Mouse (Mus musculus) gastrocnemius, adult 18-20 months (tissue): Measurements from ENCODE around the gene Dmrt3. TPM values are rescaled to one million over a fixed set of nuclear protein-coding genes. Genes with fewer than 3 reads are reported as not detected.

Experiments
- DNase-seq: peaks from one replicate; pipeline ENCODE4 v3.0.0; 2021; ENCODE audit warnings: low spot score
- total RNA-seq, 2 experiments: library from RNA; stranded (reverse); gene quantifications; 2 replicates each; pipeline ENCODE4 v1.2.3; 2021

Gene Dmrt3
- total RNA-seq, 2 experiments from 2014 or later, result not detected

DNA sequence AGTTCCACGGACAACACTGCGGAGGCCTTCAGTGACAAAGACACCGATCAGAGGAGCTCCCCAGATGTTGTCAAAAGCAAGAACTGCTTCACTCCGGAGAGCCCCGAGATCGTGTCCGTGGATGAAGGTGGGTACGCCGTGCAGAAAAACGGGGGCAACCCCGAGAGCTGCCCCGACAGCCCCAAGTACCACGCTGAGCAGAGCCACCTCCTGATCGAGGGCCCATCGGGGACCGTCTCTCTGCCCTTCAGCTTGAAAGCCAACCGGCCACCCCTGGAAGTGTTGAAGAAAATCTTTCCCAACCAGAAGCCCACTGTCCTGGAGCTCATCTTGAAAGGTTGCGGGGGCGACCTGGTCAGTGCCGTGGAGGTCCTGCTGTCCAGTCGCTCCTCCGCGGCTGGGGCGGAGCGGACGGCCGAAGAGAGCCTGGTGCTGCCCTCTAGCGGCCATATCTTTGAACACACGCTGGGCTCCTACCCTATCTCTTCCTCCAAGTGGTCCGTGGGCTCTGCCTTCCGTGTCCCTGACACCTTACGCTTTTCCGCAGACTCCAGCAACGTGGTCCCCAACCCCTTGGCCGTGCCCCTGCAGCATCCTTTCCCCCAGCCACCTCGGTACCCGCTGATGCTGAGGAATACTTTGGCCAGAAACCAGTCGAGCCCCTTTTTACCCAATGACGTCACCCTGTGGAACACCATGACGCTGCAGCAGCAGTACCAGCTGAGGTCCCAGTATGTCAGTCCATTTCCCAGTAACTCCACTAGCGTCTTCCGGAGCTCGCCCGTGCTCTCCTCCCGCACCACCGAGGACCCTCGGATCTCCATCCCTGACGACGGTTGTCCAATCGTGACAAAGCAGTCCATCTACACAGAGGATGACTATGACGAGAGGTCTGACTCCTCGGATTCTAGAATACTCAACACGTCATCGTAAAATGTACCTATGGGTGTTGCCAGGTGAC, 12.5 kb downstream of the Dmrt3 start:
- peak; percentile 60 for DNase-seq

DNA sequence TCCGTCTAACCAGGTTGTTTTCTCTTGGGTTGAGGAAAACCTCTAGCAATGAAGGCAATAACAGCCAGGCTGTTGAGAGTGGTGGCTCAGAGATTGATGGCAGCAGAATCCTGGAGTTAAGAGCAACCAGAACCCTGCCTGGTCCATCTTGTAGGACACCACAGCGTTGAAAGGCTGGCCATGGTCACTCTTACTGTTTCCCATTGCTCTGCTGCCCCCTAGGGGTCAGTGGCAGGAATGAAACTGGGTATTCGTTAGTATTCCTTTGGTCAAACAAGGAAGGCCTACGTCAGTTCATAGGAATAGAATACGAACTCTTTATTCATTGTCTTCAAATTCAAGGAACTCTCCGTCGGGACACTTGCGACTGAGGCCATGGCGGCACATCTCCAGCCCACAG, 18.4 kb downstream of the Dmrt3 start:
- DNase-seq, result peak; percentile 61

DNA sequence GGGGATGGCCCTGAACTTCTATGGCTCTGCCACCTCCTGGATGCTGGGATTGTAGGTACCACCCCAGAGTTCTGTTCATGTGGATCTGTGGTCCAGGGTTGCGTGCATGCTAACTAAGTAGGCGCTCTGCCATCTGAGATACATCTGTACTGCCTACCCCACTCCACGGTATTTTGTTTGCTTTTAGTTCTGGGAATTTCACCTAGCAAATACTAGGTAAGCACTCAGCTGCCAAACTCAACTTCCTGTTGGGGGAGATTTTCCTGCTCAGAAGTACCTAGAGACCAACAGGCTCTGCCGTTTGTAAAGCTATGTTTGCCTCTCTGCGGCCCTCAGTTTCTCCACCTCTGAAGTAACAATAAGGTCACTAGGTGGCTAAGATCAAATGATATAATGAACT, 25.0 kb downstream of the Dmrt3 start:
- DNase-seq, result no peak

DNA sequence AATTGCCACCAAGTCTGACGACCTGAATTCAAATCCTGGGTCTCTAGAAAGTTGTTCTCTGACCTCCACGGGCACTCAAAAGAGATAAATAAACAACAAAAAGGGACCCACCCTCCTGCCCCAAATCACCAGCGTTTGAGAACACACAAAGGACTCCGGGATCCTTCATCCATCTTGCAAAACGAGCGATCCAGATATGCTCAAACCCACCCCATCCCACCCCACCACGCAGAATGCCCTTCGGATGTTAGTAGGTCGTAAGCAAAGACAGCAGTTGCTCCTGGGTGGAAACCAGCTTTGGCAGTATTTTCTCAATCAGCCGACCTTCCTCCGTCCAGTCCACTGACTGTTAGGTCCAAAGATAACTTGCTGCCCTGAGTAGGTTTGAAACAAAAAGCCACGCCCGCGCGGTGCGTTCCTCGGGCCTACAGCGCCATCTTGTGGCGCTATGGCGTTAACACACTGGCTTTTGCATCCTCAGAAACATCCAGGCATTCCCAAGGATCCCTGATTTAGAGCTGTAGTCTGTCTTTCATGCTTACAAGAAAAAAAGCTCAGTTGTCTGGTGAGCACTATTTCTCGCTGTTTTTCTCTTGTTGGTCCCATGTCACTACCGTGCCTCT, 25.6 kb downstream of the Dmrt3 start:
- peak; percentile 66 for DNase-seq

DNA sequence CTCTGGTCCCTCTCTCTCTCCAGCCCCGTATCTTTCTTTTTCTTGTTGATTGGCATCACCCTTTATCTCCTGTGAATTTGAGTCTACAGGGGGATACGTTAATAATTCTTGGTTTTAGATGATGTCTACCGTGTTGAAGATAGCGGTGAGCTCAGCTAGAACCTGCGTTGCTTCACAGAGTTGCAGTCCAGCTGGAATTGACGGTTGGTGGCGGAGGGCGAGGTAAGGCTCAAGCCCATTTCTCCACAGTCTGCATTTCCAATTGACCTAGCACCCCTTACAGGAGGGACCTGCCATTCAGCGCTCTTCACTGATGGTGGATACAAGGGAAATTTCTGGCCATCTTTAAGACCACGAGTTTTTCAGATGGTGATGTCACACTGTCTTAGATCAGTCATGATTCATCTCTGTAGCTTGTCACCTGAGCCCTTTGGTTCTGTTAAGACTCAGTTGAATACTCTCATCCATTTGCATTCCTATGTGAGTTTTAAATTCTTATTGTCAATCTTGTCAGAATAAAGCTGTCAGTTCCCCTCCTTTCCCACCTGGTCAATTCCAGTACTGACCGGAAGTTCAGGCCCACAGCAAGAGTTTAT, 28.8 kb downstream of the Dmrt3 start:
- no peak for DNase-seq

DNA sequence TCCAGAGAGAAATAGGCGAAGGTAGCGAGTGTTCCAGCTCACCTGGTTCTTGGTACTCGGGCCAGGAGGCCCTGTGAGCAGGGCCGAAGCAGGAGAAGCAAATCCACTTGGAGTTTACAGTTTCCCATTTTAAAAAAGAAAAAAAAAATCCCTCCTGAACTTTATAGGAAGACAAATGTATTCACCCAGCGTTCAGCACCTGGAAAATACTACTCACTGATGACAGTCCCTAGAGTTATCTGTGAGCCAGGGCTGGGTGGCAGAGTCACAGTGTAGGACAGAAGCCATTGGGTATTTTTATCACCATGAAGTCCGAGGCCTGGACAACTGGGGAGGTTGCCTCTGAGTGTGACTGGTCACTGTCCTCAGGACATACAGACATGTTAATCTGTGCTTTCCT, 31.7 kb downstream of the Dmrt3 start:
- DNase-seq, result no peak

DNA sequence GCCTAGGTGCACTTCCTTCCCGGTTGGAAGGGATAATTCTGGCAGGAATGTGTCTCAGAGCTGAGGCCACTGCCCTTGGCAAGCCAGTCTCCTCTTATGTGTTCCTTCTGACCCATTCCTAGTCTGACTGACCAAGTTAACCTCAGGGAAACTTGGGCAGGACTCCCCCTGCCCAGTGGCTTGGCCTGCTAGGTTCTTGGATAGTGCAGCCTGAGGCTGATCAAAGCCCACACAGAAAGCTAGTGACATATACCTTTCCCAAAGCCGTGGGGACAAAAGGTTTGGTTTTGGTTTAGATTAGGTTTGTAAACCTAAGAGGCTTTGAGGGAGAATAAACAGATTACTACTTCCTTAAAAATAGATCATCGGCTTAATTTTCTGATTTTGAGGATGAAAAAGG, 37.0 kb downstream of the Dmrt3 start:
- DNase-seq, result no peak

DNA sequence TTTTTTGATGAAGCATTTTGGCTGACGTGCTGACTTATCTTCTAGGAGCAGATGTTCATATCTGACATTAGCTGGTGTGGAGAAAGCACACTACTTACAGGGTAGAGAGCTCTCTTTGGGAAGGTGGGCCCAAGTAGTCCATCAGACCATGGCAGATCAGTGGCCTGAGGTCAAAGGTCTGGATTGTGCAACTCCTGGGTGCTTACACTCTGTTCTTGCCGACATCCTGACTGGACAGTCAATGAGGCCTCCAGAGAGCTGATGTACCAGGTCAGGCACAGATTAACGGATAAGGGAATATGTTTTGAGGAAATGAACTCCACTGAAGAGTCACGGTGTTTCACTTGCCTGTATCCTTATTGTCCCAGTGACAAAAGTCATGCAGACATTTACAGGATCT, 38.6 kb downstream of the Dmrt3 start:
- DNase-seq, result no peak

DNA sequence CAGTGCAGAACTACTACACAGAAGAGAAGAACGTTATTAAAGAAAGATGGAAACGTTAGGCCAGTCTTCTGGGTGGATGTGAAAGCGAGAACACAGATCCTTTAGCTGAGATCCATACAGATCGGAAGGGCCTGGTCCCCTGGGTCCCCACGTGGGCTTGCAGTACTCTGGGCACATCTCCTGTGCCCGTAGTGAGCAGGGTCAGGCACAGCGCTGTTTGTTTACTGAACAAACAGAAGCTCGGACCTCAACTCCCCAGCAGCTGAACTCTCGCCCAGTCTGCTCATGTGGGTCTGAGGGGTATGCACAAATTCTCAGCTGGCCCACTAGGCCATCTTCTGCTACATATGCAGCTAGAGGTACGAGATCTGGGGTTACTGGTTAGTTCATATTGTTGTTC, 40.4 kb downstream of the Dmrt3 start:
- no peak for DNase-seq

DNA sequence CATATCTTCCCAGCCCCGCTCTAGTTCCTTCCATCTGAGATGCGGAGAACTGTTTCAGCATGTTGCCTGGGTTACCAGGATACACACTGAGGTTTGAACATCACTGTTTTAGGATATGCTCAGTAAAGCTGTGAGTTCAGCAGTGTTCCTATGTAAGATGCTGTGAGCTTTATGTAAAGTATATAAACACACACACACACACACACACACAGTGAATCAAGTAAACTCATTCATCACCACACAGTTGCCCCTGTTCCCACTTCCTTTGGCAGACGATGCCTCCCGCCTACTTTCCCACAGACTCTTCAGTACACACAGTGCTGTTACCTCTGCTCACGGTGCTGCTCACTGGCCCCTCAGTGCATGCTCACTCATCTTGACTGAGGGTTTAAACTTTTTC, 42.5 kb downstream of the Dmrt3 start:
- DNase-seq, result no peak

DNA sequence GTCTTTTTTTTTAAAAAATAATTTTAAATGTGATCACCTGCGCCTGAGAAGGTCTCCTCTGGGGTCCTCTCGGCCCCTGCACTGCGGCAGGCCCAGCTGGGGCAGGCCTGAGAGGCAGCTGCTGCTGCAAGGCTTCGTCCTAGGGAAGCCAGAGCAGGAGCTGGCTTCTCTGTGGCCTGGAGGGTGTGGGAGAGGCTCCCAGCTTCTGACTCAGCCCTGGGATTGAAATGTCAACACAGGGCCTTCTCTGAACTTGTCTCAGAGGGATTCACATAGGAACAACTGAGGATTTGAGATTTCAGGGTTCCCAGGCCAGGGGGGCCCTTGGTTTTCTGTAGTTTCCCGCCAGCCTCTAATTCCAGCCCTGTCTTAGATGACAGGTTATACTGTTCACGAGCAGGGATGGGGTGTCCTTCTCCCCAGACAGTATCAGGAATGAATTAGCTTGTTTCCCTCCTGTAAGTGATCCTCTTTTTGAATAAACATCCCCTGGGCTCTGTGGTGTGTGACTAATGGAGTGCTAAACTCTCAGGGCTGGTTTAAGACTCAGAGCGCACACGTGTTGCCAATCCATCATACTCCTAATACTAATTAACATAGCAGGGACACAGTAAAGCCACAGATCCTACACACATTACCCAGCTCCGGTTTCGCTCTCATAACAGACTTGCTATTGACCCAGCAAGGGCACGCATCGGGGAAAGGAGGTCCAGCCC, 44.1 kb downstream of the Dmrt3 start:
- DNase-seq, result no peak

DNA sequence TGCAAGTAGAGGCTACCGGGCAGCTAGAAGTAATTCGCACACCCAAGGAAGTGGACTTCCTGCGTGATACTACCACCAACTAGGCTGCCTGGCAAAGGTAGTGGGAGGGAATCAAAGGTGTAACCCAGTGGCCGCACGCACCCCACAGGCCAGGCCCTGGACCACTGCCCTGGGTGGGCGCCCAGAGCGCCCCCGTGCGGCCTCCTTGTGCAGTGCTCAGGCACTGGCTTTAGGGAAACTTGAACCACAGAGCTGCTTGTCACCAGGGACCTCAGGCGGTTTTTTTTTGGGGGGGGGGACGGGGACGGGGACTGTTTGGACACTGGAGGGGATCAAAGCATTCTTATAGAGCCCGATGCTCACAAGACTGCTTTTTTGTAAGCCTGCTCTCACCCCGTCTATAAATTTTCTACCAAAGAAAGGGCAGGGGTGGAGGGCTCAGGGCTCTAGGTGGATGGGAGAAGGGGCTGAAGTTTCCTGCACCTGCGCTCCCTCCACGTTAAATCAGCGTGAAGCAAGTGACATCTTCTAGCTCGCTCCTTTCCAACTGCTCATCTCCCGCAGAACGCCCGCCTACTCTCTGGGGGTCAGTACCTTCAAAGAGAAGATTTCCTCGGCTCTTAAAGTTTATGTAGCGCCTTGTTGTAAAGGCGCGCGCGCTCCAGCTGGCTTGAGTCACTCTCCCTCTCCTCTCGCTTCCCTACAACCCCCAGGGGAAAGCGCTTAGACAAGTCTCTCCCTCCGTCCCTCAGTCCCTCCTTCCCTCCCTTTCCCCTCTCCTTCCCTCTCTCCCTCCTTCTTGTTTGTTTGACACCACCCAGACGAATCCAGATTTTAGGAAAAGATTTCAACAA, 55.6 kb downstream of the Dmrt3 start:
- no peak for DNase-seq

DNA sequence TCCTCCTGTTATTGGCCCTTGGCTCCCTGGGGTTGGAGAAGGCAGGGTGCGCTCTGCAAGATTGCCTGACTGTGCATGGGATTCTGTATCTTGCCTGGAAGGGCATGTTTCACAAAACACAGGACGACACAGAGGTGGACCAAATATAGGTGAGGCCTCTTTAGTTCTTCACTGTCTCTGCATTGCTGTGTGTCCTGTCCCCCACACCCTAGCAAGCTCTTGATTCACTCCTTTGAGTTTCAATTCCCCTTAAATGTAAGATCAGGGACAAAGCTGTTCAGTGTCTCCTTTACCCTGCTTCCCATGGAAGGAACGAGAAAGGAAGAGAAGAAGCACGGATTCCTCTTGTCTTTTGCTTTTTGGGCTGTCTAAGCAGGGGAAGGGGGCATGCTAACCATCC, 57.7 kb downstream of the Dmrt3 start:
- DNase-seq, result no peak

DNA sequence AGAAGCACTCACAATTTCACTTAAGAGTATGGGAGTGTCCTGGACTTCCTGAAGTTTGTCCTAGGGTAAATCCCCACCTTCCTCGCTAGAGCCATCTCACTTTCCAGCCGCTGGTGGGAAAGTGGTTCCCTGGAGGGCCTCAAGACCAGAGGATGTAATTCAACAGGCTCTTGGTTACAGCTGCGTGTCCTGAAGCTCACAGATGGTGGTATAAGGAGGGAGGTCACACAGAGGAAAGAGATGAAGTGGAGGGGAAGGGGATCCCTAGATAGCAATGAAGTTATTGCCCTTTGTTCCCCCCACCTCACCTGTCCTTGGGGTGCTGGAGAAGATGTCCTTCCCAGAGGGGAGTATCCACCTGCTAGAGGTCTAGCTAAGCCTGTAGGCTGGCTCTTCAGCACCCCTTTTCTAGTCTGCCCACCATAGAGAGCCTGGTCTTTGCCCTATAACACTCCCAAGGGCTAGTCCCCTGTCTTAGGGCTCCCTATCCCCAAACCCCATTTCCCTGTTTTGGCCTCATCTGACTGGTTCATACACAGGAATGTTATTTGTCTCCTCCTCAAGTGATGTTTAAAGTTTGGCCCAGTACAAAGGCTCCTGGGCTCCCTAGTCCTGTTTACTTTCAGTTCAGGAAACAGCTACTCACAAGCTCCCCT, 59.6 kb downstream of the Dmrt3 start:
- no peak for DNase-seq

DNA sequence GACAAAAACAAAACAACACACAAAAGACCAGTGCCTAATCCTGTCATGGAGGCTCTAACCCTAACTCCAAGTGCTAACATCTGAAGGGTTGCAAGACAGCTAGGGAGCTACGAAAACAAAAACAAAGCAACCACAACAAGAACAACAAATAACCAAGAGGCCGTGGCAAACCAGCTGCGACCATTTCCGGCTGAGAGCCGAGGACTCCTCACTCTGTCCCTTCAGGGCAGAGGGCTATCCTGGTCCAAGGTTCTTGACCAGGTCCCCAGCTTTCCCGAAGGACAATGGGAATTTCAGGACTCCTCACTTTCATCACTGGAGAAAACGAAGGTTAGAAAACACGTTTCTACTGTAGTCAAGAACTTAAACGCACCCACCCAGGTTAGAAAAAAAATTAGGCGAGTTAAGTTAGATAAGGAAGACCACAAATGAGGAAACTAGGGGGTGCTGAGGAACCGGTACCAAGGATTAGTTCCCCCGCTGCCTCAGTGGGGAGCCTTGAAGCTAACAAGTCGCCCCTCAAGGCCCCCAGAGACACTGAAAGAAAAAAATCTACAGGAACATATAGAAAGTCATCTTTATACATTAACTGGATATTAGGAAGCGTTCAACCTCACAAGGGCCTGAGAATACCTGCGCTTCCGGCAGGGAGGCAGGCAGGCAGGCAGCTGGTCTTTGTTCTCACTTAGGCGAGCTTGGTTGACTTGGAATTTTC, 60.6 kb downstream of the Dmrt3 start:
- DNase-seq, result no peak

DNA sequence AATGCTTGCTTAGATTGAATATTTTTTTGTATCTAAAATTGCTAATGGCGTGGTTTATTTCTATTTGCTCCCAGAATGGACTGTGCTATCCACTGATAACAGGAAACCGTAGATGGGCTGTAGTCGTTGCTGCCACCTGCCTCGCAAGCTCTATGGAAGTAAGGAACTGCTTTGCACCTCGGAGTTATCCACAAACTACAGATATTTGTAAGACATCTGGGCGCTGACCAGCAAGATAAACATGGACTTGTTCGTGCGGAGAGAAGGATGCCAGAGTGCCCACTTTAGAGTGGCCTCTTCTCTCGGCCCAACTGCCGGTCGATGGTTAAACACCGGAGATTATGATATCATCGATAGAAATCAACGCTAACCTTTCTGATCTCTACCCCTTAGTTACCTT, 61.6 kb downstream of the Dmrt3 start:
- no peak for DNase-seq

DNA sequence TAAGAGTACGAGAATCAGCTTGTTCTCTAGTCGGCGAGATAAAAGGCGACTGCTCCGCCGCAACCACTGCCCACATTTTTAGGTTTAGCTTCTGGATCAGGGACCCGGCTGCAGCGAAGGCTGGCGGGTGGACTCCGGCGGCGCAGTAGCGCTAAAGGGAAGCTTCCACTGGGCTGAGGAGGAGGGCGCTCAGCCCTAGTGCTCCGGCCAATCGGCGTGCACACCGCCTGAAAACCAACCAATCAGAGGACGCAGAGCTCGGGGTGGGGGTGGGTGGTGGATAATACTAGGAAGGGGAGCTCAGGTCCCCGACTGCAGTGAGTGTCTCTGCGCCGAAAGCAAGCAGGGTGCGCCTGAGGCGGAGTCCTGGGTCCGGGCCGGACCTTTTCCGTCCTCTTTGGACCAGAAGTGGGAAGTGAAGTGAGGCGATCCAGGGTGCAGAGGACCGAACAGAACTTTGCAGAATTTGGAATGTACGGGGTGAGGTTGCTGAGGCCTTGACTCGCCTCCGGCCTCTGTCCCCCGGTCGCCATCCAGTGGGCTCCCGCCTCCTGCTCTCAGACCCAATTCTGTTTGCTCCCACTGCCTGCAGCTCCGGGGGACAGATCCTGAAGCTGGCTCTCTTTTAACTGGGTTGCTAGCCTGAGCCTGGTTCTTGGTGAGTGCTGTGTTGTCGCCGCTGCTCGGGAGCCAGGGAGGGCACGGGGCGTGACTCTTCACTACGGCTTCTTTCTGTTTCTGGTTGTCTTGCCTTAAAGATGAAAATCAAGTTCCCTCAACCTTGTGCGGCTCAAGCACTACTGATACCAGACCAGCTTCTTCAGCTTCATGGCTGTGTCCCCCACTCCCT, 62.2 kb downstream of the Dmrt3 start, which contains the start of gene Dmrt2:
Gene Dmrt2, plus strand, starts transcription at position 311 of the 850 bp plus-strand sequence.
- peak; percentile 85 for DNase-seq
